Mouse (Mus musculus) granulocyte monocyte progenitor cell, adult 5-6 weeks (primary cell): Measurements from ENCODE around the gene Osmr. TPM values are rescaled to one million over a fixed set of nuclear protein-coding genes. Genes with fewer than 3 reads are reported as not detected.
"Not testable (repeated sequence)": the region's sequence is repeated elsewhere in the genome, so short reads cannot be mapped to it uniquely, and the experiment has no call there.

ENCODE experiments used
- ATAC-seq: replicated peaks from 2 replicates; pipeline ENCODE4 v1.8.0; 2016; ENCODE audit warnings: mild to moderate bottlenecking, moderate TSS enrichment, inconsistent platforms; ENCODE audit not compliant: poor library complexity, severe bottlenecking
- total RNA-seq, 2 experiments: library from RNA; stranded (forward) in 1 of 2; stranded (reverse) in 1 of 2; fragments of 200-712, 200-1000 nt in 1 of 2; fragments of >200 nt in 1 of 2; fragmentation: Nextera tagmentation in 1 of 2; gene quantifications; 2 replicates each; pipeline ENCODE4 v1.2.3; 2014 to 2017

Osmr gene
- total RNA-seq, 2 experiments from 2014 or later, result not detected

DNA sequence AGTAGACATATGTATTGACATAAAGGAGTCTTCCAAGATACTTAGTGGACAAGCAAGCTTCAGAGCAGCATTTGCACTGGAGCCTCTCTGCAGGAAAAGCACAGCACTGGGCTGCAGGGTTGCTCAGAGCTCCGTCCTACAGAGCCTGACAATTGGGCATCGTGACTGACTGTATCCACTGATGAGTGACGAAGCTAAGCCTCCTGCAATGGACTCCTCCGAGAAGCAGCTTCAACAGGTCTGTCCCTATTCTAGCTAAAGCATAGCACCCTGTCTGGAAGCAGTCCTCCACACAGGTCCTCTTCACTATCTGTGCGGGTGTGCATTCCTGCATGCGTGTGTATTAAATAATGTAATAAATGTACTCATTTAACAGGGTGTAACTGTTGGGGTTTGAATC lies 7.9 kb downstream of the Osmr start:
- no peak for ATAC-seq

DNA sequence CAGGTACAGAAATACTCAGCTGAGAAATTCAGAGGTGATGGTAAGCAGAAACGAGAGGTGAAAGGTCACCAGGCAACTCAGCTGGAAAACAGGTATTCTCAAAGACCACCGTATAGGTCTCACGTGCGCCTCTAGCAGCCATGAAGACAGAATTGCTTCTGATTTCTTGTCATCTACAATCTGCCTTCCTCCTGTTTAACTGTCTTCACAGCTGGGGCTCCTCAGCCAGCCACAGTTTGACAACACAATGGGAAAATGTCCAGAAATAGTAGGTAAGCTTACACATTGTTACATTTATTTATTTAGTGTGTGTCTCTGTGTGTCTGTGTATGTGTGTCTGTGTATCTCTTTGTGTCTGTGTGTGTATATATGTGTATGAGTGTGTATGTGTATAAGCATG lies 12.6 kb downstream of the Osmr start:
- no peak for ATAC-seq

DNA sequence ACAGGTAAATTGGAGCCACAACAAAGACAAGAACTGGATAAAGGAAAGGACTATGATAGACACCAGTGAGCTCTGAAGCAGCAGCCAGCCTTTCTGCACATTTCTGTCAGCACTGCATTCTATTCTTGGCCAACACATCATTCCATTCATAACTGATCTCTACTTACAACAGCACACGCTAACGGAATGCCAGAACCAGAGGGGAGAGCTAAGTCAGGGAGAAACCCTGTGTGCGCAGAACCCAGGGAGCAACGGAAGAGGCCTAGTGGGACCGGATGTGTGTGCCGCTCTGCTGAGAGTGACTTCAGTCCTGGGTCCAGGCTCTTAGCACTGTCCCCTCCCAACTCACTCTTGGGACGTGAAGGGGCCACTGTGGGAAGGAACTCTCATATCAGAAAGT lies 13.2 kb downstream of the Osmr start:
- no peak for ATAC-seq

DNA sequence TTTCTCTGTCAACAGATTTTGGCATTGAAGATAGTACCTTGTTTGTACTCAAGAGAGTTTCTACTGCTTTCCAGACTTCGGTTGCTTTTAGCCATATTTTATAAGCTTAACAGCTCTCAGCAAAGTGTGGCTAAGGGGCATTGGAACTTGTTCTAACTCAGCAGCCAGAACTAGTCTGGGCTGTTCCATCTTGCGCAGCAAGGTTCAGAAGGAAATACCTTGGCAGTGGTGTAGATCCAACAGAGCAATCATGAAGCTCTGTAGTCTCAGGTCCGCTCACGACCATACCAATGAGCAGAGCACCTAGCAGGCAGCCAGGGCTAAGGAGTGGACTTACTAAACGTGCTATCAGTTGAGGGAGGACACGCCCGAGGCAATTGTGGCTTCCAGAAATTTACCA lies 15.0 kb downstream of the Osmr start:
- no peak for ATAC-seq

DNA sequence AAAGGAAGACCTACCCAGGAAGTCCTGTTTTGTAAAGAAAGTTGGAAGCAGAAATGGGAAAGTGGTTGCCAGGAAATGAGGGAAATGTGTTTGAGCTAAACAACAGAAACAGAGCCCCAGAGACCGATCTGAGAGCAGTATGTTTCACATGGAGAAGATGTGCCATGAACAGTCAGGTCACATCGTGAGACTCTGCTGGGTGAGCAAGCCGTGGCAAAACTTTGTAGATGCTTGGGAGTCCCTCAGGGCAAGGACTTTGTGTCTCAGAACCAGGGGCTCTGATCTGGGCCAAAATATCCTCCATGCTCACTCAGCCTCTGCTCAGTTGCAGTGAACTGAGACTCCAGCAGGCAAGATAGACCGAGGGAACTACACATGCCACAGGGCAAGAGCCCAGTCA lies 15.9 kb downstream of the Osmr start:
- no peak for ATAC-seq

DNA sequence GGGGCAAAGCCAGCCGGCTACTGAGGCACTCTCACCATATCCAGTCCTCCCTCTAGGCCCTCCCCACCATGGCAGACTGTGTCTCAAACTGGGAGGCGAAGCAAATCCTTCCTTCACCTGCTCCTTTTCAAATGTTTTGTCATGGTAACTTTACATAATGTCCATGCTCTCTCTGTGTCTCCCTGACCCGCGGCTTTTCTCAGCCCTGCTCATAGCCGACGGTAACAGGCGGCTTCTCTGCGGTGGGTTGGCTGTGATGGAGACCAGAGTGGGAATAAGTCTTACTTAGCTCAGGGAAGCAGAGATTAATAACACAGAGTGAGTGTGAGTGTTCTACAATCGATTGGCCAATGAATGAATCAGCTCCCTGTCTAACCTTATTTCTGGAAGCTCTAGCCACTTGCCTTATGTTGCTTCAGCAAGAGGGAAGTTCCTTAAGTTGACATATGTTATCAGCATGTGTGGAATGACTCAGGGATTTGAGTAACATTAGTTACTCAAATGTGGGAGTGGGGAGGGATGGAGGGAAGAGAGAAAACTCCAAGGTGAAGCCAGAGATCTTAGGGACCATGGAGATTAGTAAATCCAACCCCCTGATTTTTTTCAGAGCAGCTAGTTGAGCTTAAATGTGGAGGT lies 17.4 kb downstream of the Osmr start:
- no peak for ATAC-seq

DNA sequence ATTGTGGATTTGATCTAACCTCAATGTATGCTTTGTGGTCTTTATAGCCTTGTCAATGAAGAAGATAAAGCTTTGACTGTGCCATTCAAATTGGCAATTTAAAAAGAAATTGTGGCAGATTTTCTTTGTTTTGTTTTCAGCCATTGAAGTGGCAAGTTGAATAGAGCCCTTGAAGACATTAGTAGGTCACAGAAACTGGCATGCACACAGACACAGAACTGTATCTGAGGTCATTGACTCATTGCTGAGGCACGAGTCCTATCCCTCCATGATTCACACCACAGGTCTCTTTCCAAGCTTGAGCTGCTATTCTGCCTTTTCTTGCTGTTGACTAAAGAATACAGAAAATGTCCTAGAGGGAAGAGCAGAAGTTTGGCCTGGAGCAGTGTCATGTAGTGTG lies 24.9 kb downstream of the Osmr start:
- ATAC-seq, result no peak

DNA sequence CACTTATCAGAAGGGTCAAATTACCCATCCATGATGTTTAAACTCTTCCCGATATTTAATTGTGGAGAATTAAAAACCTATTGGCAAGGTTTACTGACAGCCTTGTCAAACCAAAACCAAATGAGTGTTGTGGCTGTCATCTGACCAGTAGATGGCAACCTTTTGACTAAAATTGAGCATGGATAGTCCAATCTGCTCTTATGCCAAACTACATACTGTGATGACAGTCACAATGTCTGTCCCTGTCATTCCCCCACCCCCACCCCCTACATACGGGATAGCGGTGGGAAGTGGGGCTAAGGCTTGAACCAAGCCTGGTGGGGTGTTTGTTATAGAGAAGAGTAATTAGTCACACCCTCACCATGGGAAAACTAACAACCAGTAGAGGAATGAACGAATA lies 34.6 kb downstream of the Osmr start:
- no peak for ATAC-seq

DNA sequence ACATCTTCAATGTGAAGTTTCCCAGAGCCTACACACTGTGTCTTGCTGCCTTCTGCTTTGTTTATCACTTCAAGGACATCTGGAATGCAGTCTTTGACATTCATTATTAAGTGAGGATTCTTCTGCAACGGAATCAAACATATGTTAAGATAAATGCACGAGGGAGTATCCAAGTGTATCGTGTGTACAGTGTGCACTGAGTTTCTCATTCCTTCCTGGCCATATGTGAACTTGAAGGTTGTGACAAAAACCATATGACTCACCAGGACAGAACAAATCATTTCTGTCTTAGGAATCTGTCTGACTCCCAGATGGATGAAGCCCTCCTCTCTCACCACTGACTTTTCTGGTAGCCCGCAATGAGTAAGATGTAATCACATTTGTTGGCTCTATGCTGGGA lies 59.0 kb downstream of the Osmr start:
- ATAC-seq, result no peak

DNA sequence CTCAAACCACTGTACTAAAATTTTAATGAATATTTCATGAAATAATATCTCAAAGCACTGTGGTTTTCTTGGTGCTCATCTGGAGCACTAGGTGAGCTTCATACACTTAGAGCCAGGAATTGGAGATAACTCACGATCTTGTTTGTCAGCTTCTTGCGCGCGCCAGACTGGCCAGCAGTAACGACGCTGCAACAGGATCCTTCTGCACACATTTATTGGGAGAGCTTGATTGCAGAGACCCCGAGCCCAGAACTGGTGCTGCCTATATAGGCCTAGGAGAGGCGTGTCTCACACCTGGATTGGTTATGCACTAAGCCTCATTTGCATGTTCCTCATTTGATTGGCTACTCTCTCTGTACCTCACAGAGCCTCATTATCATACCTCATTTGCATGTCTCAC lies 73.6 kb downstream of the Osmr start:
- not testable (repeated sequence) for ATAC-seq

DNA sequence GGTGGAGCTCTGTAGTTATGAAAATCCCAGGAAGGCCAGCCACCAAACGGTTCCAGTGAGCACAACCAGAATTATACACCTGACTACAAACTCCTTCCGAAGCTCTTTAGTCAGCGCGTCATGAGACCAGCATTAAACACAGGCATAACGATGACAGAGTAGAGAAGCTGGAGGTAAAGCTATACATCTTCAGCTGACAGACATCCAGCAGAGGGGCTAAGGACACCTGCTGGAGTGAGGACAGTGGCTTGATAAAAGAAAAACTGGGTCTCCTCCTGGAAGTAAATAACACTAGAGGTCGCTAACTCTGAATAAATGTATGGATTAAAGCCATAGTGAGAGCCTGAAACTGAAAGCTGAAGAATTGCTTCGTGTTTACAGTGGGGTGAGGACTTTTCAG lies 81.9 kb downstream of the Osmr start:
- ATAC-seq, result no peak

DNA sequence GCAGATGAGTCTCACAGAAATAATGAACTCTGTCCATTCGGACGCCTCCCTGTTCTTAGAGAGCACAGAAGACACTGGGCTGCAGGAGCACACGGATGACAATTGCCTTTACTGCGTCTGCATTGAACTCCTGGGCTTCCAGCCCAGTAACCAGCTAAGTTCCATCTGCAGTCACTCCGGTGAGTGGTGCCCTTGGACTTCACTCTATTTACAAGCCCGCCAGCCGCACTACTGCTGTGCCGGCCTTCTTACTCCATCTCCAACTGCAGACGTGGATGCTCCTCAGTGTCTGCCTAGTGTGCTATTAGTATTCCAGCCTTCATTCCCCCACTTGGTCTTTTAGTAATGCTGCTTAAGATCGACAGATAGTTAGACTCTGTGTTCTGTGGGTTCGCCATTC lies 83.1 kb downstream of the Osmr start:
- ATAC-seq, result no peak

DNA sequence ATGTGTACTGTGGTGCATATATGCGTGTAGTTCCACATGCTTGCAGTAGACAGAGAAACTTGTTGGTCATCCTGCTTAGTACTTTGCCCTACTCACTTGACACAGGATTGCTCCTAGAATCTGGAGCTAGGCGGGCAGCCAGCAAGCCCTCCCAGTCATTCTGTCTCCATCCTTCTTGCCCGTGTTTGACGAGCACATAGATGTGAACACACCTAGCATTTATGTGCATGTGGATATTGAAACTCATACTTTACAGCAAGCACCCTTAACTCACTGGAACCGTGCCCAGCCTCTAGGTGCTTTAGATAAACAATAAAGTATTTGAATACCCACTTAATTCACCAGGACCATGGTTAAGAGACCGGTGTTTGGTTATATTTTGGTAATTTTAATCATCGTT lies 84.8 kb downstream of the Osmr start:
- ATAC-seq, result no peak

DNA sequence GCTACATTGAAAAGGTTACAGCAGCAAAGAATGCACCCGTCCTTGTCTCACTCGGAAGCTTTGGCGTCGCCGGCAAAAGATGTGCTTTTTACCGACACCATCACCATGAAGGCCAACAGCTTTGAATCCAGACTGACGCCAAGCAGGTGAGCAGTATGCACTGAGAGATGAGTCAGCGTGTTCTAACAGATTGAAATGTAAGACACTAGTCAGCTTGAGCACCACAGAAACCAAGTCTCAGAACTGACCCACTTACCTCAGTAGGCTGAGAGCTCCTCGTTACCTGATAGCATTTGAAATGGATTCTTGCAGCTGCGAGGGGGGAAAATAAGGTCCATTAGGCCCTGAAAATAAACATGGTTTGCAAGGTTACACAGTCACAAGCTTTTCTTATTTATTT lies 87.5 kb downstream of the Osmr start:
- ATAC-seq, result no peak

DNA sequence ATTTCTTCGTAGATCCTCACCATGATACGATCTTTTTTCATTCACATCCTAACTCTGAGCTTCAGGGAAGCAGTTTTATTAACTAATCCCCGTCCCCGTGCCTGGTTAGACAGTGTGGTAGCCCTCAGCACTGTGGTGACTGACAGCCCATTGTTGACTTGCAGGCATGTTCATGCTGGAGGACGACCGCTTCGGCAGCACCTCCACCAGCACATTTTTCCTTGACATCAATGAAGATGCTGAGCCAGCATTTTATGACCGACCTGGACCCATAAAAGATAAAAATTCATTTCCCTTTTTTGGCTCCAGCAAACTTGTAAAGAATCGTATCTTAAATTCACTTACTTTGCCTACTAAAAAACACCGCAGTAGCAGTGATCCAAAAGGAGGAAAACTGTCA lies 88.6 kb downstream of the Osmr start:
- no peak for ATAC-seq

DNA sequence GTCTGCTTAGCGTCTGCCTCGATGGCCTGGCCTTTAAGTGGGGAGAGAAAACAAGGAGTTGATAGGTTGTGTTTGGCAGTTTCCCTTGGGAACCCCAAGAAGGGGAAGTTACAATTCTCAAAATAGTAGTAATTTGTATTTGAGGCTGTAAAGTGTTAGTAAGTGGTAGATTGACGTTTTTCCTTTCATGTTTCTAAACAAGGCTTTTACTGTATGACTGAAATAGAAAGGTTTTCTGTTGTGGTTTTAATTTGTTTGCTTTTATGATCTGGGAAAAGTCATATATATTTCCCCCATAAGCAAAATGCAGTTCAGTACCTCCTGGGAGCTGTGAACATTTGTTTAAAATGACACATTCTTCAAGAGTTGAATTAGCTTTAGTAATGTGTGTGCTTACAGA lies 102.5 kb downstream of the Osmr start:
- ATAC-seq, result no peak

Other genes starting within 250 kb of the Osmr start
- 19.4 and 25.6 TPM in 2 replicates for gene Rictor, start 166.6 kb downstream of the Osmr start, total RNA-seq (2014; fragmentation: Nextera tagmentation)
- 25.7 and 30.9 TPM in 2 replicates for gene Rictor, start 166.6 kb downstream of the Osmr start, total RNA-seq (2017)
- not detected in 2 replicates for gene Lifr, start 215.6 kb upstream of the Osmr start, total RNA-seq (2014; fragmentation: Nextera tagmentation)
- 0.15 and 1.3 TPM in 2 replicates for gene Lifr, start 215.6 kb upstream of the Osmr start, total RNA-seq (2017)